Mouse (Mus musculus) megakaryocyte, embryonic 14.5 days (primary cell): ENCODE measurements at regions not wholly inside any gene's neighbourhood (a gene's known extent, or its start where the extent isn't known, plus 50 kb on each side); places are given as distances from the start of the nearest gene placed in this dataset.

Experiments
- FLI1 ChIP-seq: IDR thresholded peaks from 2 replicates; pipeline ENCODE4 v1.6.1; 2012; ENCODE audit warnings: low read length, inconsistent platforms, mixed read lengths
- GATA1 ChIP-seq: IDR thresholded peaks from 3 replicates; pipeline ENCODE4 v1.6.1; 2012; ENCODE audit warnings: mixed read lengths, low read length, inconsistent platforms, borderline replicate concordance

DNA sequence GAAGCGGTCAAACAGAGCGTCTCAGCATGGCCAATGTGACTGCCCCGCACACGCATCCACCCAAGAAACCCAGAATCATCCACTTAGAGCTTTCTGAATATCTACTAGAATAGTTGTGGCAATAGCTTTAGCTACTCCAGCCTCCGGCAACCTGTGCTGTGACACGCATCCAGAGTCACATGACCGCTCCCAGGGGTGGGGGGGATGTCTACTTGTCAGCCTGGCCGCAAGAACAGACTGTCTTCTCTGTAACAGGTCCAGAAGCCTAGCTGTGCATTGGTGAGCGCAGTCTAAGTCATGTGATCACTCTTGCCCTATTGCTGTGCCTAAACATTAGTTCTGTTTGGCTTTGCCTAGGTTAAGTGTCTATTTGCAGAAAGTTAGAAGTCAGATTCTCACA lies 137.5 kb downstream of the Zfp706 start:
- no peak for TF ChIP-seq GATA1
- TF ChIP-seq FLI1 = no peak
